Mouse (Mus musculus) midbrain, embryonic 12.5 days (tissue): ENCODE results near the gene Ctbp2. TPM values are rescaled to one million over a fixed set of nuclear protein-coding genes. Genes with fewer than 3 reads are reported as not detected.

Experiments
- ATAC-seq: fragments of 200-750 bp; cut with Nextera tagmentation; 2 replicates; pipeline ENCODE4 v1.8.0; 2017; ENCODE audit warnings: low read depth, moderate TSS enrichment, moderate library complexity; ENCODE audit not compliant: low FRiP score
- H3K27ac ChIP-seq: fragments of 300-500 bp; sonication (generic); replicated peaks from 2 replicates; pipeline ENCODE4 v1.5.1; 2016; ENCODE audit warnings: mild to moderate bottlenecking
- H3K27me3 ChIP-seq: fragments of 300-500 bp; sonication (generic); 2 replicates; pipeline ENCODE4 v1.6.1; 2016; ENCODE audit warnings: mild to moderate bottlenecking
- H3K36me3 ChIP-seq: fragments of 300-500 bp; sonication (generic); 2 replicates; pipeline ENCODE4 v1.6.1; 2016
- H3K4me1 ChIP-seq: fragments of 300-500 bp; sonication (generic); 2 replicates; pipeline ENCODE4 v1.6.1; 2016
- H3K4me2 ChIP-seq: fragments of 300-500 bp; sonication (generic); replicated peaks from 2 replicates; pipeline ENCODE4 v1.6.1; 2016; ENCODE audit warnings: mild to moderate bottlenecking, moderate library complexity
- H3K4me3 ChIP-seq: fragments of 300-500 bp; sonication (generic); 2 replicates; pipeline ENCODE4 v1.5.1; 2016; ENCODE audit warnings: mild to moderate bottlenecking
- H3K9ac ChIP-seq: fragments of 300-500 bp; sonication (generic); replicated peaks from 2 replicates; pipeline ENCODE4 v1.6.1; 2016; ENCODE audit warnings: mild to moderate bottlenecking, moderate library complexity
- H3K9me3 ChIP-seq: fragments of 300-500 bp; sonication (generic); 2 replicates; pipeline ENCODE4 v1.6.1; 2016; ENCODE audit warnings: mild to moderate bottlenecking
- WGBS: fragments of 180-500 bp; shearing (Covaris S2); methylation state at CpG from one replicate; pipeline ENCODE4 v1.1.7; 2016; 5-methylcytosine and 5-hydroxymethylcytosine counted together
- polyA plus RNA-seq: library from polyadenylated mRNA; unstranded; fragments of >200 nt; fragmentation: Nextera tagmentation; extraction: Ambion mirVana; gene quantifications from 2 replicates; pipeline ENCODE4 v1.2.1, GENCODE M21; 2016

Ctbp2 gene
- polyA plus RNA-seq, 1 experiment from 2014 or later: 111 TPM

GRCm38 (mm10) chr7:133094711-133095495, 29.3 kb downstream of the Ctbp2 start:
- H3K27ac ChIP-seq: no peak overlapping the region
- no peak for ATAC-seq
- H3K27me3 ChIP-seq: no peaks in the 10 kb centered on the region
- 86% methylated on average over 9 of the region's 9 CpGs for WGBS
- no peak overlapping the region for H3K4me2 ChIP-seq
- peaks cover 25% of the 10 kb centered on the region for H3K4me1 ChIP-seq
- no peak overlapping the region for H3K4me3 ChIP-seq
- no peak overlapping the region for H3K9ac ChIP-seq
- 0 out of 2 replicates have a peak, but pooled peaks cover 3% of the 10 kb centered on the region for H3K36me3 ChIP-seq
- H3K9me3 ChIP-seq: no peaks in the 10 kb centered on the region

- no peak for ATAC-seq
- Histone ChIP-seq H3K36me3 (0 out of 2 replicates have a peak, but pooled peaks cover 3% of the 10 kb centered on the region), H3K4me3 (no peak overlapping the region), H3K9ac (no peak overlapping the region), H3K4me1 (peaks cover 26% of the 10 kb centered on the region), H3K4me2 (no peak overlapping the region), H3K27ac (no peak overlapping the region), H3K9me3 (no peaks in the 10 kb centered on the region), H3K27me3 (no peaks in the 10 kb centered on the region)
- WGBS: 85% methylated on average over 3 of the region's 3 CpGs
Observed at GRCm38 (mm10) chr7:133094161-133094560, 30.0 kb downstream of the Ctbp2 start.

GRCm38 (mm10) chr7:133093731-133094130, 30.4 kb downstream of the Ctbp2 start:
- ATAC-seq: no peak
- Histone ChIP-seq H3K27me3 (no peaks in the 10 kb centered on the region), H3K9me3 (no peaks in the 10 kb centered on the region), H3K4me3 (no peak overlapping the region), H3K4me1 (peaks cover 29% of the 10 kb centered on the region), H3K9ac (no peak overlapping the region), H3K36me3 (0 out of 2 replicates have a peak, but pooled peaks cover 3% of the 10 kb centered on the region), H3K4me2 (no peak overlapping the region), H3K27ac (no peak overlapping the region)
- WGBS: 93% methylated on average over 5 of the region's 5 CpGs

- H3K9me3 ChIP-seq: no peaks in the 10 kb centered on the region
- WGBS: 77% methylated on average over 4 of the region's 4 CpGs
Observed at GRCm38 (mm10) chr7:133090641-133091040, 33.5 kb downstream of the Ctbp2 start.

GRCm38 (mm10) chr7:133089621-133090260, 34.4 kb downstream of the Ctbp2 start:
- ATAC-seq: no peak
- WGBS: 69% methylated on average over 11 of the region's 11 CpGs
- H3K4me3 ChIP-seq: no peak overlapping the region
- 0 out of 2 replicates have a peak overlapping the region, but pooled peaks have one; percentile 30 for H3K27ac ChIP-seq
- H3K9me3 ChIP-seq: no peaks in the 10 kb centered on the region
- H3K36me3 ChIP-seq: no peaks in the 10 kb centered on the region
- no peaks in the 10 kb centered on the region for H3K27me3 ChIP-seq
- H3K9ac ChIP-seq: no peak overlapping the region
- no peak overlapping the region for H3K4me2 ChIP-seq
- H3K4me1 ChIP-seq: peaks cover 29% of the 10 kb centered on the region

More at GRCm38 (mm10) chr7:133090641-133091040, 33.5 kb downstream of the Ctbp2 start:
- Histone ChIP-seq H3K9ac (no peak overlapping the region), H3K27ac (no peak overlapping the region), H3K4me3 (no peak overlapping the region), H3K27me3 (no peaks in the 10 kb centered on the region), H3K4me1 (peaks cover 29% of the 10 kb centered on the region), H3K4me2 (no peak overlapping the region), H3K36me3 (no peaks in the 10 kb centered on the region)
- no peak for ATAC-seq

- no peaks in the 10 kb centered on the region for H3K27me3 ChIP-seq
Observed at GRCm38 (mm10) chr7:133088830-133089261, 35.3 kb downstream of the Ctbp2 start.

GRCm38 (mm10) chr7:133088411-133088810, 35.7 kb downstream of the Ctbp2 start:
- H3K27ac ChIP-seq: peak overlapping the region; percentile 73
- H3K36me3 ChIP-seq: no peaks in the 10 kb centered on the region
- no peak overlapping the region; the same call in 1 of the 2 replicates for H3K9ac ChIP-seq
- ATAC-seq: no peak
- H3K4me1 ChIP-seq: peaks cover 29% of the 10 kb centered on the region
- no peaks in the 10 kb centered on the region for H3K27me3 ChIP-seq
- no peaks in the 10 kb centered on the region for H3K9me3 ChIP-seq
- WGBS: 74% methylated on average over 4 of the region's 4 CpGs
- no peak overlapping the region for H3K4me3 ChIP-seq
- no peak overlapping the region for H3K4me2 ChIP-seq

More at GRCm38 (mm10) chr7:133088830-133089261, 35.3 kb downstream of the Ctbp2 start:
- no peaks in the 10 kb centered on the region for H3K36me3 ChIP-seq
- H3K9me3 ChIP-seq: no peaks in the 10 kb centered on the region
- H3K27ac ChIP-seq: peak overlapping the region; percentile 73
- no peak for ATAC-seq
- H3K4me3 ChIP-seq: no peak overlapping the region
- peaks cover 29% of the 10 kb centered on the region for H3K4me1 ChIP-seq
- H3K4me2 ChIP-seq: no peak overlapping the region
- WGBS: 55% methylated on average over 11 of the region's 11 CpGs
- H3K9ac ChIP-seq: no peak overlapping the region; the same call in 1 of the 2 replicates

GRCm38 (mm10) chr7:133085408-133085807, 38.7 kb downstream of the Ctbp2 start:
- no peak overlapping the region for H3K4me3 ChIP-seq
- H3K4me1 ChIP-seq: peaks cover 35% of the 10 kb centered on the region
- no peak overlapping the region for H3K27ac ChIP-seq
- H3K36me3 ChIP-seq: no peaks in the 10 kb centered on the region
- no peaks in the 10 kb centered on the region for H3K9me3 ChIP-seq
- H3K9ac ChIP-seq: no peak overlapping the region
- no peak overlapping the region for H3K4me2 ChIP-seq
- no peaks in the 10 kb centered on the region for H3K27me3 ChIP-seq
- ATAC-seq: no peak
- WGBS: 97% methylated on average over 3 of the region's 3 CpGs

- WGBS: 87% methylated on average over 13 of the region's 13 CpGs
- Histone ChIP-seq H3K4me1 (peaks cover 23% of the 10 kb centered on the region), H3K27ac (no peak overlapping the region), H3K9me3 (no peaks in the 10 kb centered on the region), H3K36me3 (0 out of 2 replicates have a peak, but pooled peaks cover 8% of the 10 kb centered on the region), H3K4me3 (no peak overlapping the region), H3K9ac (no peak overlapping the region), H3K27me3 (no peaks in the 10 kb centered on the region), H3K4me2 (no peak overlapping the region)
- no peak for ATAC-seq
Observed at GRCm38 (mm10) chr7:133083936-133084614, 40.1 kb downstream of the Ctbp2 start.

GRCm38 (mm10) chr7:133078929-133079328, 45.2 kb downstream of the Ctbp2 start:
- 87% methylated on average over 1 of the region's 1 CpGs for WGBS
- Histone ChIP-seq H3K9ac (no peak overlapping the region), H3K4me2 (no peak overlapping the region), H3K9me3 (no peaks in the 10 kb centered on the region), H3K27ac (no peak overlapping the region), H3K4me3 (no peak overlapping the region), H3K4me1 (peaks cover 34% of the 10 kb centered on the region), H3K36me3 (0 out of 2 replicates have a peak, but pooled peaks cover 18% of the 10 kb centered on the region), H3K27me3 (no peaks in the 10 kb centered on the region)
- no peak for ATAC-seq

GRCm38 (mm10) chr7:133074462-133075133, 49.6 kb downstream of the Ctbp2 start:
- H3K36me3 ChIP-seq: peaks cover 21% of the 10 kb centered on the region; the same call in 1 of the 2 replicates
- H3K4me1 ChIP-seq: peaks cover 62% of the 10 kb centered on the region
- no peak overlapping the region for H3K4me3 ChIP-seq
- H3K4me2 ChIP-seq: 0 out of 2 replicates have a peak overlapping the region, but pooled peaks have one; percentile 9
- H3K9ac ChIP-seq: peak overlapping the region; percentile 17; the same call in 1 of the 2 replicates
- no peaks in the 10 kb centered on the region for H3K9me3 ChIP-seq
- WGBS: 39% methylated on average over 10 of the region's 10 CpGs
- H3K27ac ChIP-seq: peak overlapping the region; percentile 75
- H3K27me3 ChIP-seq: no peaks in the 10 kb centered on the region
- 0 out of 2 replicates have a peak, but pooled peaks have one; percentile 39 for ATAC-seq
